In genomic region chr1:184491252-184491651, GRCm38 (mm10) we compare ENCODE assay signal across 18 mouse cellular contexts.
"Had no signal": no experiment of that assay in that cellular context is flagged by ENCODE, and none has a peak within 500 bp of the region (broad histone marks: within the 10 kb centered on the region; RNA-seq: fewer than 3 reads in every experiment).

No protein-coding gene starts in this region.

- H3K36me3 ChIP-seq: midbrain, embryonic 10.5 days; midbrain, embryonic 13.5 days; midbrain, embryonic 15.5 days; neural tube, embryonic 13.5 days; neural tube, embryonic 15.5 days had no signal

- H3K4me1 ChIP-seq: midbrain, embryonic 10.5 days; midbrain, embryonic 13.5 days; midbrain, embryonic 15.5 days had no signal

- H3K4me3 ChIP-seq: midbrain, embryonic 10.5 days; midbrain, embryonic 13.5 days; midbrain, embryonic 15.5 days; myocyte; neural tube, embryonic 13.5 days; neural tube, embryonic 15.5 days had no signal

- H3K27me3 ChIP-seq: midbrain, embryonic 13.5 days; midbrain, embryonic 15.5 days; neural tube, embryonic 15.5 days had no signal

- DNase-seq: lung, adult 18-20 months; lung, embryonic 14.5 days; lung, postnatal 10 days; lung, postnatal 4 days; retina, postnatal 1 day; right cerebral cortex, adult 18-20 months; right cerebral cortex, postnatal 25 days; right cerebral cortex, postnatal 4 days; spleen, adult 18-20 months; thymus, adult 18-20 months; thymus, postnatal 14 days; thymus, postnatal 36 days had no signal

- H3K4me2 ChIP-seq: lung, embryonic 14.5 days; midbrain, embryonic 13.5 days; midbrain, embryonic 15.5 days; neural tube, embryonic 13.5 days; neural tube, embryonic 15.5 days had no signal

- H3K27ac ChIP-seq: midbrain, embryonic 10.5 days; midbrain, embryonic 13.5 days; midbrain, embryonic 15.5 days; neural tube, embryonic 13.5 days; neural tube, embryonic 15.5 days had no signal

- ATAC-seq: midbrain, embryonic 13.5 days; midbrain, embryonic 15.5 days had no signal

- H3K9me3 ChIP-seq: midbrain, embryonic 10.5 days; midbrain, embryonic 13.5 days; midbrain, embryonic 15.5 days; neural tube, embryonic 13.5 days; neural tube, embryonic 15.5 days had no signal

- H3K9ac ChIP-seq: lung, embryonic 14.5 days; midbrain, embryonic 13.5 days; midbrain, embryonic 15.5 days; neural tube, embryonic 13.5 days; neural tube, embryonic 15.5 days had no signal
